Mouse (Mus musculus) forebrain, embryonic 10.5 days (tissue): ENCODE results near the gene Hinfp. TPM values are rescaled to one million over a fixed set of nuclear protein-coding genes. Genes with fewer than 3 reads are reported as not detected.

ENCODE experiments used
- microRNA-seq: library from miRNA; unstranded; fragments of <30 nt; microRNA quantifications from one replicate; pipeline ENCODE4, GENCODE M21; 2017
- polyA plus RNA-seq: library from polyadenylated mRNA; unstranded; fragments of >200 nt; fragmentation: Nextera tagmentation; extraction: Ambion mirVana; gene quantifications from 2 replicates; pipeline ENCODE4 v1.2.1, GENCODE M21; 2016

Hinfp gene
- polyA plus RNA-seq, 1 experiment from 2014 or later = 33.0 TPM

Small RNAs within 50 kb of the gene (microRNA-seq; reads per million reads assigned to microRNA genes)
- gene Gm44335 = 0.90 reads per million

Other genes with a start within 250 kb of the Hinfp start
- 12.7 and 12.9 TPM in 2 replicates for gene Usp2, start 238.7 kb downstream of the Hinfp start, polyA plus RNA-seq
- 0.15 and 0.26 TPM in 2 replicates for gene Mfrp, start 203.9 kb downstream of the Hinfp start, polyA plus RNA-seq
- gene C1qtnf5, start 198.4 kb downstream of the Hinfp start, polyA plus RNA-seq = not detected in 2 replicates
- gene Gm49380, start 192.2 kb downstream of the Hinfp start, polyA plus RNA-seq = 0.06 and 0.36 TPM in 2 replicates
- gene Rnf26, start 192.2 kb downstream of the Hinfp start, polyA plus RNA-seq = 79.5 and 81.5 TPM in 2 replicates
- gene Mcam, start 171.2 kb downstream of the Hinfp start, polyA plus RNA-seq = 10.1 and 11.4 TPM in 2 replicates
- gene Cbl, start 71.6 kb downstream of the Hinfp start, polyA plus RNA-seq = 21.3 and 23.8 TPM in 2 replicates
- not detected in 2 replicates for gene Ccdc153, start 65.0 kb downstream of the Hinfp start, polyA plus RNA-seq
- 0.06 TPM in 1 of 2 replicates, not detected in the other for gene Pdzd3, start 54.2 kb downstream of the Hinfp start, polyA plus RNA-seq
- 2.8 and 2.9 TPM in 2 replicates for gene Nlrx1, start 37.1 kb downstream of the Hinfp start, polyA plus RNA-seq
- gene Abcg4, start 17.1 kb downstream of the Hinfp start, polyA plus RNA-seq = 5.3 and 7.2 TPM in 2 replicates
- 8.3 and 8.7 TPM in 2 replicates for gene C2cd2l, start 14.6 kb upstream of the Hinfp start, polyA plus RNA-seq
- 48.0 and 49.3 TPM in 2 replicates for gene Dpagt1, start 20.3 kb upstream of the Hinfp start, polyA plus RNA-seq
- gene H2afx, start 29.0 kb upstream of the Hinfp start, polyA plus RNA-seq = 524 and 528 TPM in 2 replicates
- 196 and 210 TPM in 2 replicates for gene Hmbs, start 38.6 kb upstream of the Hinfp start, polyA plus RNA-seq
- gene Vps11, start 56.0 kb upstream of the Hinfp start, polyA plus RNA-seq = 29.0 and 32.3 TPM in 2 replicates
- gene Hyou1, start 73.8 kb upstream of the Hinfp start, polyA plus RNA-seq = 38.7 and 43.7 TPM in 2 replicates
- 18.8 and 19.4 TPM in 2 replicates for gene Slc37a4, start 91.2 kb upstream of the Hinfp start, polyA plus RNA-seq
- gene Rps25, start 101.5 kb upstream of the Hinfp start, polyA plus RNA-seq = 2,069 and 2,211 TPM in 2 replicates
- gene Trappc4, start 101.9 kb upstream of the Hinfp start, polyA plus RNA-seq = 181 and 189 TPM in 2 replicates
- gene Ccdc84, start 112.9 kb upstream of the Hinfp start, polyA plus RNA-seq = 25.6 and 26.1 TPM in 2 replicates
- not detected in 2 replicates for gene Foxr1, start 135.5 kb upstream of the Hinfp start, polyA plus RNA-seq
- not detected in 2 replicates for gene Upk2, start 149.3 kb upstream of the Hinfp start, polyA plus RNA-seq
- 3.9 and 5.0 TPM in 2 replicates for gene Bcl9l, start 177.2 kb upstream of the Hinfp start, polyA plus RNA-seq